Mouse (Mus musculus): ENCODE data around the gene Mycbpap.
A peak's percentile ranks its signal among the peaks of the same experiment; 100 is the strongest.

The Mycbpap gene

DNA sequence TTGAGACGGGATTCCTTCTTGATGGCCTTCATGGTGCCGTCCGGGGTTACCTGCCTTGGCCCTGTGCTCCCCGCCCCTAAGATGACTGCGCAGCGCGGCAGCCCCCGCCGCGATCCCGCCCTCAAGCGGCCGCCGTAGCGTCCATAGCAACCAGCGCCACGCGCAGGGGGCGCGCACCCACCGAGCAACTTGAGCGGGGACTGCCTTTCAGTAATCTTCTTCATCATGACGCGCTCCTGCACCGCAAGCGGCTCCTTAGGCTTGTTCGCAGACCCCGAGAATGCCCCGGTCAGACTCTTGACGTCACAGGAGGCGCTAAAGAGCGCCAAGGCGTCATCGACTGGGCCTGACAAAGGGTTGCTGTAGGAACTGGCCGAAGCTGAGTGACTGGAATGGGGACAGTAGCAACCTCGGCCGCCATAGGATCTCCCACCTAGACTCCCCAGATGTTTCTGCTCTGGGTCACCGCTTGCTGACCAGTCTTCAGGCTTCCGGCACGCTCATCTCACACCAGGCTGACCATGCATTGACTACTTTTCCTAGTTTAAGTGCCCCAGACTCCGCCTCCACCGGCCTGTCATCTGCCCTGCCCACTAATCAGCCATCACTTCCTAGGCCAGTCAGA, at the start of gene Mycbpap:
Gene Mycbpap (minus strand): TSS at position 524 of the 625 bp plus-strand sequence.
- DNase-seq = peak; percentile 66 to 69

DNA sequence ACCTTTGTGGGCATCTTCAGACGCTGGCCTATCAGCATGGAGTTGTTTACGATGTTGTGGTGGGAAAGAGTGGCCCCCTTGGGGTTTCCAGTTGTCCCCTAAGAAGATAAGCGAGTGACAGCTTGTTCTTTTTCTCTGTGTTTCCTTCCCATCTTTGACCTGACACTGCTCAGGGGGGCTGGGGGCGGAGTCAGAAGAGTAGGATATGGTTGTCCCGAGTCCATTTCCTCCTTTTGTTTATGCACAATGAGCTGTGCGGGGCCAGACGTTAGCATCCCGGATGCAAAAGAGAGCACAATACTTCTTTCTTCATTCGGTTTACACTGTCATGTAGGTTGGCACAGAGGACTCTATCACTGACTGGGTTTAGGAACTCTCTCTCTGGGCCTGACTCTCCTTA, 49.1 kb upstream of the Mycbpap start:
- DNase-seq = peak in 1 of 2 experiments; percentile 21

DNA sequence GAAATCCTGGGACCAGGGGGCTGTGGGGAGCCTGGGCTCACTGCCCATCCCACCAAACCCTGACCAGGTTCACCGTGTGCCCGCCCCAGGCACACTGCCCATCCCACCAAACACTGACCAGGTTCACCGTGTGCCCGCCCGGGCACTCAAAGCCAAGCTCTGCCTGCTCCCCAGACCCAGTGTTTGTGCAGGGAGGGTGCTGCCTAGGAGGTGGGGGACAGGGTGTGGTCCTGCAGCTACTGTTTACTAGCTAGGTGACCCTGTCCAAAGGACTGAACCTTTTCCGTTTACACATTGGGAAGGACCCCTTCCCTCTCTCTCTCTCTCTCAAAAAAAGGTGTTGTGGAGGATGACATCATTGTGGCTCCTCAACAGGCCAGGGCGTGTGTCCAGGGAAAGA, 45.8 kb upstream of the Mycbpap start:
- DNase-seq = no peak

DNA sequence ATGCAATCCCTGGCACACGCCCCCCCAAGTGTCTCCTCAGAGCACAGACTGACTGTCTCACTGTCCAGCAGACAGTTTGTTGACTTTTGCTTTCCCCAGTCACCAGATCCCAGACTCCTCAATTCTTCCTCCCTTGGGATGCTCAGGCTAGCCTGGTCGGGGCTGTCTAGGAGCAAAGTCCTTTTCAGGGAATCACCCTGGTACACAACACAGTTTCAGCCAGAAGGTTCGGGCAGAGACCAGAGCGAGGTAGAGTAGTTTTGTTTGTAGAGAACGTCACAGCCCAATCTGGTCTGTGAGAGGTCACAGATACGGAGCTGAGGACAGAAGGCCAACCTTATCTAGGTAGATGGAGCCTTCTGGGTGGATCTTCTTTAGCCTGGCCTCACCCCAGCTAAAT, 45.0 kb upstream of the Mycbpap start:
- DNase-seq = no peak

DNA sequence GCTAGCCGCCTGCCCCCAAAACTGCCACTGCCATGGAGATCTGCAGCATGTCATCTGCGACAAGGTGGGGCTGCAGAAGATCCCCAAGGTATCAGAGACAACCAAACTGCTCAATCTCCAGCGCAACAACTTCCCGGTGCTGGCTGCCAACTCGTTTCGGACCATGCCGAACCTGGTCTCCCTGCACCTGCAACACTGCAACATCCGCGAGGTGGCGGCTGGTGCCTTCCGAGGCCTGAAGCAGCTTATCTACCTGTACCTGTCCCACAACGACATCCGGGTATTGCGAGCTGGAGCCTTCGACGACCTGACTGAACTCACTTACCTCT, 43.6 kb upstream of the Mycbpap start:
- DNase-seq = peak; percentile 68 to 75

DNA sequence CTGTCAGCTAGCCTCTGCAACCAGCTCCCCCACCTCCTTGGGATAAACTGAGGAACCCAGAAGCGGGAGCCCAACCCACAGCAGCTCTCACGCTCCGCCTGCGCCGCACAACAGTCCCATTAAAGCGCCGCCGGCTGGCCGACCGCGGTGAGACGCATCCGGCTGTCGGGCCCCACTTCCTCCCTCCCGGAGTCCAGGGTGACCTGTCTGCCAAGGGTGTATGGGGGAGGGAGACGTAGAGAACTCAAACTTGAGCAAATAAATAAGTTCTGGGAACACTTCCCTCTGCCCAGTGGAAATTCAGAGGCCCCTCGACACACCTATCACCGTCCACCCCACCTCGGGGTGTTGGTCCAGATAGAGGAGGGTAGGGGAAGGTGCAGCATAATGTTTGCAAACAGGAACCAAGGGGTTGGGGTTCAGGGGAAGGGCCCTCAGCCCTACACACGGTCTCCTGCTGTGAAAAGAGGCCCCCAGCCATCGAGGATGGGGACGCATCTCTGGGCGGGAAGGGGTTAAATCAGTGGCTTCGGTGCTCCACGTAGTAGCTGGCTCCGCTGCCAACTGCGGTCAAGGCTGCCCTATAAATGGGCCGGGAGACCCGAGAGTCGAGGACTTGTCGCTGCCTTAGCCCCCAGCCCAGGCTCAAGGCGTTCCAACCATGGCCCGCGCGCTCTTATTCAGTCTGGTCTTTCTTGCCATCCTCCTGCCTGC, 43.1 kb upstream of the Mycbpap start, which contains the start of gene Chad:
Gene Chad (plus strand): TSS at position 611 of the 714 bp plus-strand sequence.
- DNase-seq = peak; percentile 69 to 79

DNA sequence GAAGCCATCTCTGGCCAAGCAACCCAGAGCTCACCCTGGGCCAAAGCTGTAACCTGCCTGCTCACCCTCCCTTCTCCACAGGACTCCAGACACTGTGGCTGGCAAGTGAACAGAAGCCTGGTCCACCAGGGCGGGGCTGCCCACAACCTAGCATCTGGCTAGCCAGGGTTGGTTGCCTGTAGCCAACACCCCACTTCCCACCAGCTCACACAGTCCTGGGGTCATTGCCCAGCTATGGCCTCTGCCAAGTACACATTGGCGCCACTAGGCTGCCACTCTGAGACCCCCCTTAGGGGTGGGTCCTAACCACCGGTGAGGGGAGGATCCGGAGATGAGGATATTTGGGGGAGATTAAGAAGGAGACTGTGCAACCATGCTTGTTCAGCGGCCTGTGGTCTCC, 42.3 kb upstream of the Mycbpap start:
- no peak for DNase-seq

DNA sequence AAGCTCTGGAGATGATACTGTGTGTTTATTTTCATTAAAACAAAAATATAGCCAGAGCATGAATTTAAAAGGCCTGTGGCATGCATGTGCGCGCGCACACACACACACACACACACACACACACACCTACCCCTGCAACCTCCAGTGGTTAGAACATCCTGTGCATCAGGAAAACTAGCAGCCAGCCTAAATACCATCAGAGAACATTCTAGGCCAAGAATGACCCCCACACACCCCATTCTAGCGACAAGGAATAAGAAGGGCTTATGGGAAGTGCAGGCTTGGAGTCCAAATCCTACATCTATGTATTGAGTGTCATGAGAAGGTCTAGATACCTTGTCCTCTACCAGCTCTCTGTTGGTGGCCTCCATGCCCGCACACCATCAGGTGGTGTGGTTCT, 41.8 kb upstream of the Mycbpap start:
- DNase-seq = no peak

DNA sequence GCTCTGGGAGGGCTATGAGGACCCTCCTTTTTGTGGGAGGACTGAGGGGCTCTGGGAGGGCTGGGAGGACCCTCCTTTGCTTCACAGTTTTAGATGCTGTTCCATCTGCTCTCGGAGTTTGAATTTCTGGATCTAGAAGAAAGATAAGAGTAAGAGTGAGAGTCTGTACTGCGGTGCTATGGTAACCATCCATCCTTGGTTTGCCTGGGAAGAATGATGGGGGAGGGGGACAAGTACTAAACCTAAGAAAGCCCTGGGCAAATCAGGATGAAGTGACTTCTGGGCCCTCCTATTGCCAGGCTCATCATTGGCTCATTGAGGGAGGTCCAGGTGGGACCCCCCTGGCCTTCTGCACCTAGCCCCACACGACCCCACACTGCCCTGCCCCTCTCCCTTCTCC, 36.7 kb upstream of the Mycbpap start:
- DNase-seq = no peak

DNA sequence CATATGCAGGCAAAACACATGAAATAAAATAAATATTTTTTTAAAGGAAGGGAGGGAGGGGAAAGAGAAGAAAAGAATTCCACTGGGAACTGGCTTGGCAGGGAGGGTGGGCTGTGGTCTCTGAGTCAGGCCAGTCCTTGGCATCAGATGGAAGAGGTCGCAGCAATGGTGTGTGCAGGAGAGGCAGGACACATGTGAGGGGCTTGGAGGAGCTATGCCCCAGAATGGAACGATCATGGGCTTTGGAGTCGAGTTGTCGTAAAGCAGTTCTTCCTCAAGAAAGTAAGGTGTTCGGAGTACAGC, 28.9 kb upstream of the Mycbpap start:
- no peak for DNase-seq

DNA sequence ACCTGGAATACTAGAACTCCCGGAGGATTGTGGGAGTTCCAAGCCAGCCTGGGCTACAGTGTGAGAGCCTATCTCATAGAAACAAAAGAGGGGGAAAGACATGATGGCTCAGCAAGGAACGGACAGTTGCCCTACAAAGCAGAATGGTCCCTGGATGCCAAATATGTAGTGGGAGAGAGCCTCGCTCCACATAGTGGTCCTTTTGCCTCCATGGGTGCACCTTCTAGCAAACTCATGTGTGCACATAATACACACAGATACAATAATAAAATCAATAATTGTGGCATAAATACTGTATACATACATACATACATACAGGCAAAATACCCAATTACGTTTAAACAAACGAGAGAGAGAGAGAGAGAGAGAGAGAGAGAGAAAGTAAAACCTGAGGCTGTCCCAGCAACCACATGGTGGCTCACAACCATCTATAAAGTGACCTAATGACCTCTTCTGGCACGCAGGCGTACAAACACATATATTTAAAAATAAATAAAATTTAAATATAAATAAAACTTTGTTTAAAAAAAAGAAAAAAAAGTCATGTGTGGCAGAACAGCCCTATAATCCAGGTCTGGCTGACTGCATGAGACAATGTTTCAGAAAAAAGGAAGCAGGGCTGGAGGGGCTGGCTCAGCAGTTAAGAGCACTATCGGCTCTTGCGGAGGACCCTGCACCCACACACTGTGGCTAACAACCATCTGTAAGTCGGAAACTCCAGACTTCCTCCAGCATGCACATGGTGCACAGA, 28.3 kb upstream of the Mycbpap start:
- no peak for DNase-seq

DNA sequence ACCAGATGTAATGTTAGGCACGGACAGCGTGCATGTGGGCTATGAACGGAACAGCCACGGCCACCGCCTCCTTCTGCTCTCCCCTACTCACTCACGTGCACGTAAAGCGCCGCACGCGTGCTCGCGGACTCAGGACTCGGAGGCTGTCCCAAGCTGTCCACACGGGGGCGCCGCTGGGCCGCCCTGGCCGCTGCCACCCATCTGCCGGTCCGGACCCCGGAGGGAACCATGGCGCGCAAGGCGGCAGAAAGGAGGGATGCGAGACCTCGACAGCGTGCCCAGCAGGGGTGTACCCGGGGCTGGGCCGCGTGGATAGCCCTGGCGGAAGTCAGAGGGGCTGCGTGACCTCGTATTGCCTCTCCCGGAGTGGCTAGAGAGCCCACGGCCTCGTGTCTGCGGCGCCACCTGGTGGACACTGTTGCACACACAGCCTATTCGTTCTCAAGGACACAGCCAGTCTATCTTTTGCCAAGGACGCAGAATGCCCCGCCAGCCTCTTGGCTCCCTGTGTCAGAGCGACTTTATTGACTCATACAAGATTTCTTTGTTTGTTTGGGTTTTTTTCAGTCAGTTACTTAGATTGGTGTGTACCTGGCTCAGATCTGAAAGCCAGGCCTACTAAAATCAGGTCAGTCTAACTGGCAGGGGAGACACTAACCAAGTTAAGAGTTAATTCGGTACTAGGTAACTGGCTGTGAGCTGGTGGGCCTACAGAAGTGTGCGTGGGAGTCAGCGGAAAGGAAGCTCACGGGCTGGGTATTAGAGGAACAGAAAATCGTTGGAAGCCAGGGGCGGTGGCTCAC, 27.5 kb upstream of the Mycbpap start, which contains the start of gene Rsad1:
Gene Rsad1 (minus strand): TSS at position 368 of the 803 bp plus-strand sequence.
- DNase-seq = peak; percentile 93 to 94

DNA sequence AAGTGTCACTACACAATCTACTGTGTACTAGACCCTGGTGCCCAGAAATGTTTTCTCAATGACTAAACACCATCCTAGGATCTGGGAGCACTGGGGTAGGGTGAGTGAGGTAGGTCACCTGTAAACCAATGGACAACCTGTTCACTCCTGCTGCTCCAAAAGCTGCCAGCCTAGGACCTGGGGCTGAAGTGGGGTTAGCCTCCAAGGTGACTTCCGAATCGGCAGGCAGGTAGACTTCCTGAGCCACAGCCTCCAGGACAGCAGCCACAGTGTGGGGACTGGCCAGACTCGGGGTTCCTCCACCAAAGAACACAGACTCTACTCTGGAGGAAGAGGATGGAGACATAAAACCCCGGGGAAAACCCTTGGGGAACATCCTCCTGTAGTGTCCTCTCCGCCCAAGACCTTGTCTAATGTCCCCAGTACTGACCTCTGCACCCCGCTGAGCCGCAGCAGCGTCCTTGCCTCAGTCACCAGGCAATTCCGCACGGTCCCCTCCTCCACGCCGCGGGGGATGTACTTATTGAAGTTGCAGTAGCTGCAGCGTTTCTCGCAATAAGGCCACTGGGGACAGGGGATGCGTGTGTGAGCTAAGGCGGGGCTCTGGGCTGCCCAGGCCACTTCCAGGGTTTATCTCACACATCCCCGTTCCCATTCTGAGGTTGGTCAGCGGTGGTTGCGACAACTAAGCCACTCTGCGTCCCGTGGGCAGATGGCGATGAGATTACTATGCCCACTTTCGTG, 26.7 kb upstream of the Mycbpap start:
- DNase-seq = peak; percentile 47 to 52

DNA sequence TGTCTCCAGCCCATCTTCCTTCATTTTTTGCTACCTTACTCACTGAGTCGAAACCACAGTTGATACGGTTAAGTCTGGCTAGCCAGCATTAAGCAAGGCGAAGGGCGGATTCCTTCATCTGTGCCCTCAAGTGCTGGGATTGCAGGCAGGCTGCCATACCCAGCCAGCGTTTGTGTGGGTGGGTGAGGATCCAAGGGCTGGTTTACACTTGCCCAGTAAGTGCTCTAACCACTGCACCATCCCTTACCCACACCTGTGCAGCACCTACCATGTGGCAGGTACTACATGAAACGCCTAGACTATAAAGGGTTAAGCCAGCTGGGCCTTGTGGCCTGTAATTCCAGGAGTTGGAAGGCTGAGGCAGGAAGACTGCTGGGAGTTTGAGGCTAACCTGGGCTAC, 25.7 kb upstream of the Mycbpap start:
- no peak for DNase-seq

DNA sequence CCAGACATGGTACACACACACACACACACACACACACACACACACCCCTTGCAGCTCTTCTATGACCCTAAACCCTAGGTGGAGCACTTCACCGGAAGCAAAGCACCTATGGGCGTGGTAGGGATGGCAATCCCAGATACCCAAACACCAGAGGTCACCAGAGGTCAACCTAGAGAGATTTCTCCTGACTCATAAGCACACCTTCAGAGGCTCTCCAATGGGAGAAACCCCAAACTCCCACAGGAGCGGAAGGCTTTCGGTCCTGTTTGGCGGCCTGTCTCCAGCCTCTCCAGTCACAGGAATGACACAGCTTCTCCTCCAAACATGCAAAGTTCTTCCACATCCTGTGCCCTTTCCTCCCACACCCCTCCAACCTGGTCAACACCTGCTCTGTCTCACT, 24.8 kb upstream of the Mycbpap start:
- no peak for DNase-seq

DNA sequence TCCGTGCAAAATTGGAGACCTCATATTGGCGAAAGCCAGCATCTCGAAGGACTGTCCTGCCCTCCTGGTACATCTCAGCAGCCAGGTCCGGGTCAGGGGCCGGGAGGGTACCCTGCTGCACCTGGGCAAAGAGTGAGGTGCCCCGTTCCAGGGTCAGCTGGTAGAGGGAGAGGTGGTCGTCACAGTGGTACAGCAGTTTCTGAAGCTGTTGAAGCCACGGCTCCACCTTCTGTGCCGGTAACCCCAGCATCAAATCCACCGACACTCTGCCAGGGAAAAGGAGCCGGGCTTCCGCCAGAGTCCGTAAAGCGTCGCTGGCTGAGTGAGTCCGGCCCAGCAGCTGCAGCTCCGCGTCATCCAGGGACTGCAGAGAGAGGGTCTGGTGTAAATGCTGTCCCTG, 22.9 kb upstream of the Mycbpap start:
- DNase-seq = no peak

DNA sequence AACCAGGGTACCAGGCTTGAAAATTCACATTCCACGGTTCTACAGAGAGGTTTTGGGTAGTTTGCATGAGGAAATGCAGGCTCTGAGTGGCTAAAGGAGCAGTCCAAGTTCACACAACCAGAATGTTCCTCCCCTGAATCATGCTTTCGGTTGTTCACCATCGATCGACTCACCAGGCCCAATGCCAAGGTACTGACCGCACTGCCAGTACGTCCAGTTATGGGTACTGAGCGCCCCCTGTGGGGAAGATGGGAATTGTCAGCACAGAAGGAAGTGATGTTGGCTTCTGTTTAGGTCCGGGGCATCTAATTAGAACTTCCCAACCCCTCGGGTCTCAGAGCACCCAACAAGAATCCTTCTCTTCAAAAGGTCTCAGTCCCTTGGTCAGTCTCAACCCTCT, 22.4 kb upstream of the Mycbpap start:
- peak; percentile 92 to 96 for DNase-seq

DNA sequence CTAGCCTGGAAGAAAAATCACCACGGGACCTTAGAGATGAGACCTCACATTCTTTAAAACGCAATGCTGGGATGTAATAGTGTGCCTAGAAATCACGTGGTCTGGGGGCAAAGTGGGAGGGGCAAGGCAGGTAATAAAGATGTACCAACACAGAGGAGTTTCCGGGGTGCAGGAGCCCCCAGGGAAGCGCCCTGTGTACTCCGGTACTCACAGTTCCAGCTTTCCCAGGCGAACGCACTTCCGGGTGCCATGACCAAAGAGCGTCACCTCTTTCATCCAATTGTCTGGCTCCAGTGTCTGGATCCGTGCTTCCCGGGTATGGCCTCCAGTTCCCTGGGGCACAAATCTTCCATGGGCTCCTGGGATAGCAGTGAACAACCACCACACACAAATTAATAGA, 21.8 kb upstream of the Mycbpap start:
- DNase-seq = no peak

DNA sequence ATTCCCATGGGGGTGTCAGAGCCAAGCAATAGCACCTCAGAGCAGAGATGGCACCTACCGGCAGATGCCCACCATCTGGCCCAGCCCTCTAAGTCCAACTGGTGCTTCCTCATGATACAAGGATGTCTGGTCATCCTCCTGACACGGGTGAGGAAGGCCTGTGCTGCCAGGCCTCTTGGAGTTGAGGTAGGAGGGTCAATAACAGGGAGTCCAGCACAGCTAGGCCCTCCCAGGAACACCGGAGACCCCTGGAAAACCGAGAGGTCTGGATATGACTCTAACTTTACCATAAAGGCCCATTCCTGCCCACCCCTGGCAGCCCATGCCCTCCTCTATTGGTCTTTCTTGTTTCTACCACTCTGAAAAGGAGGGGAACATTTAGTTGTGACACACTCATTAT, 20.9 kb upstream of the Mycbpap start:
- no peak for DNase-seq

DNA sequence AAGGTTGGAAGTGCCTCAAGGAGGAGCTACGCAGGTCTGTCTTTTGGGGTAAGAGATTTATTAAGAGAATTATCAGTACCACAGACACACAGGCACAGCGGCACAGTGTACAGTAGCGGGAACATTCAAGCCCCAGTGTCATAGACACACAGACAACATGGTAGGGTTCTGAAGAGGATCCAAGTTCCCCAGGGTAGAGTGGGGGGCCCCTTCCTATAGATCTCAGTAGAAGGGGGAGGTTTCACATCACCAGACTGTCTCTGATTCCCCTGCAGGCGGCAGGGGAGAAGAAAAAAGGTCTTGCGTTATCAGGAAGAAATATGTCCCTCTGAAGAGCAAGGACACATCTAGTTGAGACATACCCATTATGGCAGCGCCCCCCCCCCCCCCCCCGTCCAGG, 18.2 kb upstream of the Mycbpap start:
- no peak for DNase-seq

DNA sequence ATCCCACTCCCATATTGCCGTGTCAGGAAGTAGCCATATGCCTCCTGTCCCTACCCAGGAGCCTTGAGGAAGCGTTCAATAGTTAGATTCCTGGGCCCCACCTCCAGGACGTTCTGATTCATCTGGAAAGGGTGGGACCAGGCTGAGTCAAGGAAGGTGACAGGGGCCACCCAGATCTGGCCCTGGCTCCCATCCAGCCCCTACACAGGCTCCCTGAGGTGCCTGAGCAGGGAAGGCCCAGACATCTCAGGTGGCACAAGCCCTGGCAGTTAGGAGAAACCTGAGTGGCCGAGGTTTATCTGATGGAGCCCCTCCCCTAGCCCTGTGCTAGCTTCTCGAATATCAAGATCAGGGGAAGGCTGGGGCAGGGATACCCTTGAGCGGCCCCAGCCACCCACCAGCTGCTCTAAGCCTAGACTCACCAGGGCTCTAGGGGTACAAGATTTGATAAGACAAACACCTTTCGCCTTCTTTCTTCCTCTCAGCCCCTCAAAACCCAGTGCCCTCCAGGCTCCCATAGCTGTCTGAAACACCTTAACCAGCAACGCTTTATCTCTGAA, 17.3 kb upstream of the Mycbpap start:
- DNase-seq = peak in 1 of 2 experiments; percentile 31

DNA sequence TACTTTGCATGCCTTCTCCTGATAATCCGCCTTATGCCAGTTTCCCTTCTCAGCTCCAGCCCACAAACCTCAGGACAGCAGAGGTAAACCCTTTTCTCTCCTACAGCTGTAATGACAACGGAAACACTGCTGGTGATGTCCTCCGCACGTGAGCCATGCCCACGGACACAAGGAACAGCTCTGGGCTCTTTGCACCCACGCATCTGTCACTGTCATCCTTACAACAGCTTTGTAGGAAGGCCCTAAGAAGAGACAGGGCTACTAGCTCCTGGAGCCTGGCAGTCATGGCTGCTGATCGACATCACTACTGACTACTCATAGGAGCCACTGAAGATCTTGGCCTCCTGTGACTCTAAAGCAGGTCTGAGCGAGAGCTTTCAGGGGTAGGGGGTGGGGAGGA, 11.6 kb upstream of the Mycbpap start:
- DNase-seq = no peak
